Mouse (Mus musculus) kidney, embryonic 14.5 days (tissue): ENCODE measurements around the gene Gsg1l. TPM values are rescaled to one million over a fixed set of nuclear protein-coding genes. Genes with fewer than 3 reads are reported as not detected.

Experiments
- ATAC-seq: fragments of 200-750 bp; cut with Nextera tagmentation; 2 replicates; pipeline ENCODE4 v1.8.0; 2017; ENCODE audit warnings: moderate number of reproducible peaks, mild to moderate bottlenecking, moderate TSS enrichment, moderate library complexity; ENCODE audit not compliant: low FRiP score, low TSS enrichment
- H3K27ac ChIP-seq: fragments of 300-500 bp; sonication (generic); 2 replicates; pipeline ENCODE4 v1.5.1; 2014; ENCODE audit warnings: low read depth, mild to moderate bottlenecking, low read length, moderate library complexity, mixed read lengths
- H3K27me3 ChIP-seq: fragments of 300-500 bp; sonication (generic); 2 replicates; pipeline ENCODE4 v1.6.1; 2014; ENCODE audit warnings: mild to moderate bottlenecking, low read length; ENCODE audit not compliant: control insufficient read depth, insufficient read depth
- H3K36me3 ChIP-seq: fragments of 300-500 bp; sonication (generic); 2 replicates; pipeline ENCODE4 v1.6.1; 2014; ENCODE audit warnings: low read length, mixed read lengths; ENCODE audit not compliant: control insufficient read depth, insufficient read depth
- H3K4me1 ChIP-seq: fragments of 300-500 bp; sonication (generic); 2 replicates; pipeline ENCODE4 v1.6.1; 2014; ENCODE audit warnings: low read length, mixed read lengths; ENCODE audit not compliant: control insufficient read depth, insufficient read depth
- H3K4me2 ChIP-seq: fragments of 300-500 bp; sonication (generic); replicated peaks from 2 replicates; pipeline ENCODE4 v1.6.1; 2014; ENCODE audit warnings: low read depth, mild to moderate bottlenecking, low read length
- H3K4me3 ChIP-seq: fragments of 300-500 bp; sonication (generic); 2 replicates; pipeline ENCODE4 v1.5.1; 2014; ENCODE audit warnings: mild to moderate bottlenecking, low read length
- H3K9ac ChIP-seq: fragments of 300-500 bp; sonication (generic); 2 replicates; pipeline ENCODE4 v1.6.1; 2014; ENCODE audit warnings: low read depth, mild to moderate bottlenecking, low read length, moderate library complexity
- H3K9me3 ChIP-seq: fragments of 300-500 bp; sonication (generic); 2 replicates; pipeline ENCODE4 v1.6.1; 2016; ENCODE audit warnings: low read length; ENCODE audit not compliant: control insufficient read depth
- WGBS: fragments of 180-500 bp; shearing (Covaris S2); extraction: QIAGEN DNeasy Blood & Tissue Kit; methylation state at CpG from one replicate; pipeline ENCODE4 v1.1.7; 2014; 5-methylcytosine and 5-hydroxymethylcytosine counted together
- polyA plus RNA-seq: library from polyadenylated mRNA; unstranded; fragments of >200 nt; fragmentation: Nextera tagmentation; extraction: Ambion mirVana; gene quantifications from 2 replicates; pipeline ENCODE4 v1.2.1, GENCODE M21; 2014

Gene Gsg1l
- 0.50 and 0.51 TPM in 2 replicates for polyA plus RNA-seq

- H3K4me1 ChIP-seq = peaks cover 12% of the 10 kb centered on the region
- ATAC-seq = peak; percentile 28; the same call in 1 of the 2 replicates
These were observed at the start of gene Gsg1l for GRCm38 (mm10) chr7:126082286-126082741. TSS of gene Gsg1l (minus strand) at chr7:126082411.

GRCm38 (mm10) chr7:126127673-126128072, 45.5 kb upstream of the Gsg1l start:
- no peak for ATAC-seq
- 93% methylated on average over 2 of the region's 2 CpGs for WGBS
- Histone ChIP-seq H3K4me2 (no peak overlapping the region), H3K36me3 (peaks cover 81% of the 10 kb centered on the region), H3K9ac (no peak overlapping the region), H3K4me3 (no peak overlapping the region), H3K27ac (no peak overlapping the region), H3K9me3 (no peaks in the 10 kb centered on the region), H3K4me1 (no peaks in the 10 kb centered on the region), H3K27me3 (no peaks in the 10 kb centered on the region)

More at GRCm38 (mm10) chr7:126082286-126082741, at the start of gene Gsg1l:
- no peaks in the 10 kb centered on the region for H3K9me3 ChIP-seq
- H3K4me3 ChIP-seq = peak within 1 kb of the TSS; percentile 60
- H3K27ac ChIP-seq = no peak within 1 kb of the TSS
- H3K9ac ChIP-seq = peak within 1 kb of the TSS; percentile 52
- WGBS = under 1% methylated on average over 42 of the region's 49 CpGs
- no peaks in the 10 kb centered on the region for H3K36me3 ChIP-seq
- peak within 1 kb of the TSS; percentile 99 for H3K4me2 ChIP-seq
- peaks cover 39% of the 10 kb centered on the region for H3K27me3 ChIP-seq

DNA sequence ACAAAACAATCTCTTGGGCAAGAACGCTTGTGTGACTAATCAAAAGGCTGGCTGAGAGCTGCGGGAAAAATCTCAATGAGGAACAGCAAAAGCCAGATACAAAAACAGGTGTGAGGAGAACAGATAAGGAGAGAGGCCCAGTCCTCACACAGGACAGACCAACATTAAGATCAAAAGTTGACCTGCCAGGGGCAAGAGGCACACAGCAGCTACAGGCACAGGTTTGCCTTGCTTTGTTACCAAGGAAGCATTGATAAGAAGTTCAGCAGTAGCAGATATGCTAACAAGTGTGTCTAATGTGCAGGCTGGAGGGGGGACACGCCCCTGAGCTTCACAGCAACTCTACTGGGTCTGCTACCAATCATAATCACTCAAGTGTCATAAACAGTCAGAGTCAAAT, 44.3 kb upstream of the Gsg1l start:
- no peaks in the 10 kb centered on the region for H3K9me3 ChIP-seq
- H3K4me2 ChIP-seq = no peak overlapping the region
- ATAC-seq = no peak
- H3K9ac ChIP-seq = no peak overlapping the region
- no peak overlapping the region for H3K4me3 ChIP-seq
- peaks cover 88% of the 10 kb centered on the region for H3K36me3 ChIP-seq
- H3K27ac ChIP-seq = no peak overlapping the region
- H3K27me3 ChIP-seq = no peaks in the 10 kb centered on the region
- H3K4me1 ChIP-seq = no peaks in the 10 kb centered on the region
- 81% methylated on average over 3 of the region's 3 CpGs for WGBS

GRCm38 (mm10) chr7:126121533-126121932, 39.3 kb upstream of the Gsg1l start:
- 95% methylated on average over 4 of the region's 4 CpGs for WGBS
- Histone ChIP-seq H3K36me3 (peaks cover 80% of the 10 kb centered on the region), H3K9ac (no peak overlapping the region), H3K9me3 (no peaks in the 10 kb centered on the region), H3K27me3 (no peaks in the 10 kb centered on the region), H3K4me3 (no peak overlapping the region), H3K27ac (no peak overlapping the region), H3K4me2 (no peak overlapping the region), H3K4me1 (no peaks in the 10 kb centered on the region)
- ATAC-seq = no peak

DNA sequence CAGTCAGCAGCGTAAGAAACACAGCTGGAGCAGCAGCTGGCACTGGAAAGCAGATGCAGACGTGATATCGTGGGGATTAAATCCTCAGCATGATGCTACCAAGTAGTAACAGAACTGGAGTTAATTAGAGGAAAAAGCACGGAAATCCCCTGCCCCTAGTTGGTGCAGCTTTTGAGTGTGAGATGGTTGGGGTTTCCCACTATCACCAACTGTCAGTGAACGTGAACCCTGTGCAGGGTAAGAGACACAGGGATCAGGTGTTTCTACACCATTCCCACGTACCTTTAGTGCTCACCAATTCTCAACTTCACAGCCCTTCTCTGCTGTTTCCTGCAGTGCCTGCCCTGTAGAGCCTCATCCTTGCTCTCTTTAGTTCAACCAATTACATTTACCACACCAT, 37.6 kb upstream of the Gsg1l start:
- 90% methylated on average over 6 of the region's 6 CpGs for WGBS
- Histone ChIP-seq H3K36me3 (peaks cover 75% of the 10 kb centered on the region), H3K4me2 (no peak overlapping the region)

GRCm38 (mm10) chr7:126113263-126113662, 31.1 kb upstream of the Gsg1l start:
- Histone ChIP-seq H3K36me3 (peaks cover 71% of the 10 kb centered on the region), H3K27me3 (no peaks in the 10 kb centered on the region), H3K4me1 (no peaks in the 10 kb centered on the region), H3K9me3 (no peaks in the 10 kb centered on the region), H3K4me3 (no peak overlapping the region), H3K4me2 (no peak overlapping the region), H3K9ac (no peak overlapping the region), H3K27ac (no peak overlapping the region)
- no peak for ATAC-seq
- WGBS = 86% methylated on average over 4 of the region's 4 CpGs

More for the DNA sequence above, 37.6 kb upstream of the Gsg1l start:
- Histone ChIP-seq H3K4me3 (no peak overlapping the region), H3K9me3 (no peaks in the 10 kb centered on the region), H3K27me3 (no peaks in the 10 kb centered on the region), H3K9ac (no peak overlapping the region), H3K27ac (no peak overlapping the region), H3K4me1 (no peaks in the 10 kb centered on the region)
- ATAC-seq = no peak

- WGBS = 93% methylated on average over 2 of the region's 2 CpGs
- H3K36me3 ChIP-seq = peaks cover 86% of the 10 kb centered on the region
- no peaks in the 10 kb centered on the region for H3K4me1 ChIP-seq
- no peak overlapping the region for H3K4me2 ChIP-seq
- H3K27ac ChIP-seq = no peak overlapping the region
- H3K9ac ChIP-seq = no peak overlapping the region
- no peak for ATAC-seq
- H3K27me3 ChIP-seq = no peaks in the 10 kb centered on the region
- no peak overlapping the region for H3K4me3 ChIP-seq
- no peaks in the 10 kb centered on the region for H3K9me3 ChIP-seq
These were observed 29.0 kb upstream of the Gsg1l start for GRCm38 (mm10) chr7:126111230-126111629.

DNA sequence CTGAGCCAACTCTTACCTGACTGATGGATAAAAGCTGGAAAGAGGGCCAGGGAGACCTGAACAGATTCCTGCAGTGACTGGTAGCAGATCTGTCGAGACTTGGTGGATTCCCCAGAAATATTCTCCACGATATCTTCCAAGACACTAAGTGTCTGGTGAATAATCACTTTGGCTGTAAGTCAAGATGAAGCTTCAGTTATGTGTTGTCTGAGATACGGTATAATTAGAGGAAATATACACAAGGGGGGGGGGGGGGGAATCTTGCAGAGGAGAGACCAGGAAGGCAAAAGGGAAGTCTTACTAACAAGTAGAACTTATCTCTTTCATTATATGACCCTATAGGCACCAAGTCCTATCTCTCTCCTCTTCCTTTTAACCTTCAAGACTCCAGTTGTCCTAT, 27.7 kb upstream of the Gsg1l start:
- Histone ChIP-seq H3K4me2 (no peak overlapping the region), H3K9me3 (no peaks in the 10 kb centered on the region), H3K27me3 (no peaks in the 10 kb centered on the region), H3K4me3 (no peak overlapping the region), H3K9ac (no peak overlapping the region), H3K27ac (no peak overlapping the region), H3K36me3 (peaks cover 90% of the 10 kb centered on the region), H3K4me1 (no peaks in the 10 kb centered on the region)
- no peak for ATAC-seq
- 77% methylated on average over 3 of the region's 3 CpGs for WGBS

DNA sequence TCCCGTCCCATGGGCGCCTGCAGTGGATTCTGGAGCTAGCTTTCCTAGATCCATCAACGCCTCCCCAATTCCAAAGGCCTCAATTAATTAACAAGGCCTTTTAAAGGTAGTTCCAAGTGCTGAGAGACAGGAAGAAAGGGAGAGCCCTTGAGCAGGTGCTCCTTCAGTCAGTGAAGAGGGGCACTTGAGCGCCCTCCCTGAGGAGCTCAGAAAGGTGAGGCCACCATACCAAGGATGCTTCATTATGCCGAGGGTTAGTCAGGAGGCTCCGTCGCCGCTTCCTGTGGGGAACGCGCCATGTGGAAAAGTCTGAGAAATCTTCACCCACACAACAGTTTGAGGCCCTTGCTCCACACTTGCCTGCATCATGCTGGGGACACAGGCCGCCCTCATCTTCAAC, 18.2 kb upstream of the Gsg1l start:
- no peaks in the 10 kb centered on the region for H3K27me3 ChIP-seq
- H3K27ac ChIP-seq = no peak overlapping the region
- ATAC-seq = no peak
- no peak overlapping the region for H3K4me3 ChIP-seq
- H3K4me2 ChIP-seq = no peak overlapping the region
- no peaks in the 10 kb centered on the region for H3K9me3 ChIP-seq
- H3K4me1 ChIP-seq = no peaks in the 10 kb centered on the region
- WGBS = 96% methylated on average over 11 of the region's 11 CpGs
- H3K36me3 ChIP-seq = peaks cover 64% of the 10 kb centered on the region
- no peak overlapping the region for H3K9ac ChIP-seq
